Mouse (Mus musculus) CD4-positive, CD25-positive, alpha-beta regulatory T cell, adult 2 months (primary cell): Measurements from ENCODE around the gene L2hgdh.

Experiments
- DNase-seq: peaks from one replicate; pipeline ENCODE4 v3.0.0-alpha.2; 2012; ENCODE audit warnings: low read depth, low spot score

L2hgdh gene

DNA sequence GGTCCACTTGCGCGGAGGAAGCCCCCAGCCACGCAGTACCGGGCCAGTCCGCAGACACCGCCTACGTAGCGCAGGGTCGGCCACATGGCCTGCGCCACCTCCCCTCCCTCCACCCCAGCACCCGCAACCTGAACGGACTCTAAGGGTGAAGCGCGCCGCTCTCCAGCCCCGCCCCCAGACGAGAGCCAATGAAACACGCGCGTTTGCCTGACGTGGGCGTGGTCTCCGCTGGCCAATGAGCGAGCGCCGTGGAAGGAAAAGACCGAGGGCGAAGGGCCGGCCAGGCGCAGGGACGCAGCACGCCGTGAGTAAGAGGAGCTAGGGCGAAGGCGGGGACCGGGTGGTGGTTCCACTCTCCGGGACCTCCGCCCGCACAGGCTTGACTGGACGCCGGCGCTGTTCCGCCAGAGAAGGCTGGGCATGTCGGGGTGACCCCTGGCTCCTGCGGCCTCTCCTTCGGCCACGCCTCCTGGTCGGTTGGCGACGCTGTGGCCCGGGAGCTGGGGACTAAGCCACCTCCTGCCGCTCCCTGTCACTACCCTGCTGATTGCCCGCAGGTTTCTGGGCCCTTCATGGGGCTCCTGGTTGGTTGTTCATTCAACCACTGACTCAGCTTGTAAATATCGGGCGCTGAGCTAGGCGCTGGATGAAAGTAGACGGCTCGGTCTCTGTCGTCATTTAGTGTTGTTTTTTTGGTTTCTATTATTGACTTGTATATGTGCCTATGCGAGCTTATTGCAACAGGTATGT lies at the start of gene L2hgdh, which contains the start of gene Atp5s:
L2hgdh (minus strand) TSS at position 163 of the 750 bp plus-strand sequence.
Atp5s (plus strand) TSS at position 240 of the 750 bp plus-strand sequence.
- DNase-seq: peak; percentile 96

DNA sequence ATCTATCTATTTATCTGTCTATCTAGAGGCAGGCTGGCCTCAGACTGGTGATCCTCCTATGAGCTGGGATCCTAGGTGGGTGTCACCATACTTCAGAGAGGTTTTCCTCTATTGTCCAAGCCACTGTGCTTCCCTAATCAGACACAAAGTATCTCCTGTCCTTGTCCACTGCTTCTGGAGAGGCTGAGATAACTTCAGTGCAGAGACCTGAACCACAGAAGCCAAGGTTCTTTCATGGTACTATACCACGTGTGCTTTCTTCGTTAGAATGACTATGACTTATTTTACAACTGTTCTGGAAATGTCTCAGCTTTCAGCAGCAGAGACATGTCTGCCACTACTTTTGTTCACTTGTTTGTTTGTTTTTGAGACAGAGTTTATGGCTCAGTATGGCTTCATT lies 44.2 kb upstream of the L2hgdh start:
- no peak for DNase-seq

DNA sequence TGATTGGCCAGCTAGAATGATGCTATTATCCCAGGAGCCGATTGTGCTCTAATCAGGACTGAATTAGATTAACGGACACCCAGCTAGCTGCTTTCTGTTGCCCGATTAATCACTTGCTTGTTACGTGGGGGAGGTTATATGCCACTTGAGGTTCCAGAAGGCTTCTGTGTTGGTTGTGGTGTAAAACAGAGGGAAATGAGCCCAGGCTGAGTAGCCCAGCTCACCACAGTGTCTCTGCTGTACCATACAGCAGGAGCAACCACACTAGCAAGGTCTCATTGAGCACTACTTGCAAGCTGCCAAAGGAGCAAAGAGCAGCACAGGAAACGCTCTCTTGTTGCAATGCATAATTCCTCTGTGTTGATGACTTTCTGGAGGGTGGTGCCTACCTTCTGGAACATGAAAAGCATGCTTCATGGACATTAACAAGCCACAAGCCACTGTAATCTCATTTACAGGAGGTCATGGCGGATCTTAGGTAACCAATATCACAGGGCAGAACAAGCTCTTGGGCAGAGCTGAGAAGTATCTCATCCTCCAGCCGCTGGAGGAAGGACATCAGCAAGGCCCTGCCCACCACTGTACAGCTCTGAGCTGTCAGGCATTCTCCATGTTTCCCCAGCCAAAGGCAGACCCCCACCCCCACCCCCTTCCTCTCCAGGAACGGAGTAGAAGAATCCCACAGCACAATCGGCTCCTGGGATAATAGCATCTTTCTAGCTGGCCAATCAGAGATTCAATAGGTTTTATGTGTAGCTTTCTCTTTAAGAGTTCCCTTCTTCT lies 43.0 kb upstream of the L2hgdh start:
- no peak for DNase-seq

DNA sequence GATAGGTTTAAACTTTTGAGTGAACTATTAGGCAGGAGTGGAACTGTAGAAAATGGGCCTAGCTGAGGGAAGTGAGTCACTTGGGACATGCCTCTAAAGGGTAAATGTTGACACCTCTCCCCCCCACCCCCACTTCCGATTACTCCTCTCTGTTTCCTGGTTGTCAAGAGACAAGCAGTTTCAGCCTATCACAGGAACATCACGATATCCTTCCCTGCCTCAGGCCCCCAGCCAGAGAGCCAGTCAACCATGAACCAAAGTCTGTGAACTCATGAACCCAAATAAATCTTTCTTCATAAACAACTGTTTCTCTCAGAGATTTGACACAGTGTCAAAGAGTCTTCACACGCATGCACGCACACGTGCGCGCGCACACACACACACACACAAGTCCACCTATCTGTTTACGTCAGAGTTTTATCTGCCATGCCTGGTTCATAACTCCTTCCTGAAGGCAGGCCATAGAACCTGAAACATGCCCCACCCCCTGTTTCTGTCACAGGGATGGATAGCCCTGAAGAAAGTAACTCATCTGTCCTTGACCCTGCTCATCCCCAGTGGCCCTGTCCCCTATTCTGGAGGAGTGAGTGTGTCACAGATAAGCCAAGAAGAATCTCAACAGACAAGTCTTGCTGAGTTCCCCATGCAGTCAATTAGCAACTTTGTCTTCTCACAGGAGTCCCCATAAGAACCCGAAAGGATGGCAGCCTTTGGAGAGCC lies 41.7 kb upstream of the L2hgdh start:
- DNase-seq: no peak

DNA sequence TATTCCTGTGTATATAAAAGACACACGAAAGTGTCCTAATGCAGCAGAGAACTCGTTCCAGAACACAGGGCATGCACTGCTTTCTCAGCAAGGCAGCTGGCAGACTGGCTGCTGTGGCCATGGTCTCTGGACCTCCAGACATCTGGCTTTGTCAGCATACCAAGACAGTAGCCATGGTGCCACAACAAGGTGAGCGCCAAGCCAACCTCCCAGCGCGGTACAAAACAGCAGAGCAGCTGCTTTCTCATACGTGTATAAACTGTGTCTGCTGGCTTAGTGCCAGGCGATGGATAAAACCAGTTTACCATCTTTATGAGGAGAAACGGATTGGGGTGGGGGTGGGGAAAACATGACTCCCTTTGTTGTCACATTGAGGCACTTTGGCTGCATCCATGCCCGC lies 40.9 kb upstream of the L2hgdh start:
- DNase-seq: no peak

DNA sequence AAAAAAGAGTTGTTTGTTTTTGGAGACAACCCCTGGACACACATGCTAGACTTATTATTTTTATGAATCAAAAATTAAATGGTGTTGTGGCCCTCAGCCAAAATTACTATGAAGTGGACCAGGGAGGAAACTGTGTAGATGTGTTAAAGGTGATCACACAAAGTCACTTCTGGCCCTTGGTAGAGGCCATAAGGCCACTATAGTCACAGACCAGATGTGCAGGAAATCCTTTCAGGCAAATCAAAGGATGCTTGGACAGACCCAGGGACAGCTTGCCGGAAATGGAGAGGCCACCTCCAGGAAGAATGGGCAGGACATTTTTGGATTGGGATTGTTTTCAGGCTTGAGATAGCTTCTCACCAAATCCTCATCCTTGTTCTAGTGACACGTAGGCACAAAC lies 36.9 kb upstream of the L2hgdh start:
- DNase-seq: no peak

DNA sequence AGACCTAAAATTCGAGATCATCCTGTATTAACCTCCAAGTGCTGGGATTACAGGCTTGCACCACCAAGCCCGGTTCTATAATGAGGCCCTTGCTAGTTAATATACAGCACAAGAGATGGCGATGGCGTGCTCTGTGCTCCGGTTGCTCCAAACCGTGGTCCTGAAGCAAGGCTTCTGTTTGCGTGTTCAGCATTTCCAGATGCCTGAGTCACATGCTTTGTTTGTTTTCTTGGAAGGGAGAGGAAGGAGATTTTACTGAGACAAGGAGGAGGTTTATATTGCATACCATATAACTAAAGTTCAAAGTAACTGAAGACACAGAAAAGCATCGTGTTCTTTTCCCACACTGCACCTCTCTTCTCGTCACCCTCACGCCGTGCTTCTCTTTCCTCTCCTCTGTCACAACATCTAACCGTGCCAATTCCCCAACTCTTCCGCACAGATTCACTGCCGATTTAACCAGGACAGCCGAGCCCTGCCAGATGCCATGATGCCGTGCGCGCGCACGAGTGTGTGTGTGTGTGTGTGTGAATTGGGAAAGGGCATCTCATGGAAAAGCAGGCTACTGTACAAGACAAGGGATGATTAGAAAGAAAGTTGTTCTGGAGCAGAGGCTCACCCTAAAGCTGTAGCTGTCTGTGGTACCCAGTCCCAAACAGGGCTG lies 36.2 kb upstream of the L2hgdh start:
- no peak for DNase-seq

DNA sequence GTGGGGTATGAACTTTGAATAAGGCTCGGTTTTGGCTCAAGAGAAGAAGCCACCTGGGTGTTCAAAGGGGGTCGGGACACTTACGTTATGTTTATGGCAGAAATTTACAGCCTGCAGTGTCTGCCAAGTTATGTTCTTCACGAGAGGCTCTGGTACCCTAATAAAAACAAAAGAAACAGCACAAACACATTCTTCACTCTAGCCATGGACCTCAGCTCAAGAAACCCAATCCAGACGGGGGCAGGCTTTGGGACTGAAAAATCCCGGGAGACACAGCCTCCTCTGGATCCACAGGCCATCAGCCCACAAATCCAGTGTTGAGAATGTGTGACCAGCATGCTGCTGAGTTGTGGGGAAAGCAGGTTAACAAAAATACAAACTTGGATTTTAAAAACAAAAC lies 35.3 kb upstream of the L2hgdh start:
- no peak for DNase-seq

DNA sequence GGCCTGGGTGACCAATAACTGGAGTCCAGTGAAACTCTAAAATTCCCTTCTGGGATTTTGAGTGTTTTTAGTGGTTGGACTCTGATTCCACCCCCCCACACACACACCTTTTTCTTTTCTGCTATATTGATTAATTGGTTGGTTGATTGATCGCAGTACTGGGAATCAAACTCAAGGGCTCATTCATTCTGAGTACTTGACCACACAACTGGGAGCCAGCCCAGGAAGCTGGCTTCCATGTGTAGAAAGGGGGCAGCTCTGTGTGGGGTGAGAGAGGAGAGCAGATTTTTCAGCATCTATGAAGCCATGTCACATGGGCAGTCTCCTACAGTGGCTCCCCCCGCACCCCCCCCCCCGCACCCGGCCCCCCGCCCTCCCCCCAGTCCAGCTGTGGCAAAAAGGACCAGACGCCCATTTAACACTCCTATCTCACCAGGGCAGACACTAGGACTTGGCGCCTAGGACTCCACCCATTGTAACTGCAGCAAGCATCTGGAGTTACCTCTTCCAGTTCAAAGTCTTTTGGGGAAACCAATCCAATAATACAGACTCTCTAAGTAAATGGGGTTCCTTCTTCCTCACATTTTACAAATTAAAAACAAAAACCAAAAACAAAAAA lies 34.7 kb upstream of the L2hgdh start:
- DNase-seq: no peak

DNA sequence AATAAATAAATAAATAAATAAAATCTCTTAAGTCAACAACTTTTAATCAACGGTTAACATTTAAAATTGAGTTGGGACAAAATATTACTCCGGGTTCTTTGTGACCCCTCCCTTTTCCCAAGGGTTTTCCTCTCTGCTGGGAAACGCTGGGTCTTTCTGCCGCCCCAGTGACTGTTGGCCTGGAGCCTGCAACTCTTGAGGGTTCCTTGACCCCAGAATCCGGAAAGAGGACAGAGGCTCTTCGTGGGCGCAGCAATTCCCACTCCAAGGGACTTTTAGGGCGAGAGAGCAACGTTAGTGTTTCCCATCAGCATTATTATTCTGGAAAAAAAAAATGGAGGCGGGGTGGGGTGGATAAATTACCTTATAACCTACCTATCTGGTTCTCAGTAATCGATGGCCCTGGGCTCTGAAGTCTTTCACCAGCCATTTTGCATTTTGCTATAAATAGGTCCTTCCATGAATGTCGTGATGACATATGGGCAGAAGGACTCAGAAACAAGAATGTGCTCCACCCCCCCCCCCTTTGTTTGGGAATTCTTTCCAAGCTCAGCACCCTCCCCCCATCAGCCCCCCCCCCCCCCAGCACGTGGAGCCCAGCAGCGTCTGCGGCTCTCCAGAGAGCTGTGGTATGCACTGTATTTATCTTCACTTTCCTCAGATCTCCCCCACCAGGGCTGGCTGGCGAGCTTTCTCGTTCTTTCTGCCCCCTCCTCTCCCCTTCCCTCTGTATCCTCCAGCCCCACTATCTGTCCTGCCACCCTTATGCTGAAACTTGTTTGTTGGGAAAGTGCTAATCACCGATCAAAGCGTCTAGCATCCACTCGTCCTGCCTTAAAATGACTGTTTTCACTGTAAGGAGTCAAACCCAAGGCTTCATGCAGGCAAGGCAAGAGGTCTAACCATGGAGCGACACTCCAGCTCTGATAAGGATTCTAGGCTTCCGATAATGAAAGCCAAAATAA lies 33.8 kb upstream of the L2hgdh start:
- no peak for DNase-seq

DNA sequence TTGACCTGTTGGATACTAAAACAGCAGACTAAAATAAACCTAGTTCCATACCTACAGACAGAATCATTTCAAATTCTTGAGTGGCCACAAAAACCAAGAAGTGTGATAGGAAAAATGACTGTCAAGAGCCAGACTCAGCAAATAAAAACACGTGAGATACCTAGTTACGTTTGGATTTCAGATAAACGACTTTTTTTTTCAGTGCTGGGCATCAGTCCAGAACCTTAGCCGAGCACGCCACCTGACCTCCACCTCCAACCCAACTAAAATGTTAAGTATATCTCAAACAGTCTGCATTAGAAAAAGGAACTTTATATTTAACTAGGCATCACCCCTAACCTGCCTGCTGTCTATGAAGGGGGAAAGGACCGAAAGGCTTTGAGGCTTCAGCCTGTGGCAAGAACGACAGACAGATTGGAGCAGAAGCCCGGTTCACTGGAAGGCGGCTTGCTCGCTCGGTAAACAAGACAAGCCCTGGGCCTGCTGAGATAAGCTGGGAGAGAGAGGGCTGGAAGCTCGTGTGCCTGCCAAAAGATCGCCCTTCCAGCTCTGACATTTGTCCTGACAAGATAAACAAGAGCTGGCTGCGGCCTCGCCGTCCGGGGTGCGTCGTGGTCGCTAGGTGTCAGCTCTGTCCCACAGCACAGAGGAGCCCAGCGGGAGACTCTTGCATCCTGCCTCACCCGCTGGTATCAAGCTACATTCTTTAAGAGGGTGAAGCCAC lies 32.9 kb upstream of the L2hgdh start:
- DNase-seq: peak; percentile 80

DNA sequence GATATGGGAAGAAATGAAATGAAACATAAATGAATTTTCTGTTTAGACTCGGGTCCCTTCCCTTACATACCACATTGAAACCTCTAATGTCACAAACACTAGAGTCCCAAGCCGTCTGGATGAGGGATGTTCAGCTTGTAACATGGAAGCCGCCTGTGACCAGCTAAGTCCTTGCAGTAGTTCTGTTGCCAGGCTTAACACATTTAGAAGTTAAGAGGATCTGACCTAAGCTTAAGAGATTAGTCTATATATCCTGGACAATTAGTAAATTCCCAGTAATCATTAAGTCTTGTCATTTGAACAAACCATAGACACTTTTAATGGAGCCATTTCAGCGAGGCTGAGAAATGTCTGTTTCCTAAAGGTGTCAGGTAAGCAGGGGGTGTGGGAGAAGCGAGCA lies 31.3 kb upstream of the L2hgdh start:
- no peak for DNase-seq

DNA sequence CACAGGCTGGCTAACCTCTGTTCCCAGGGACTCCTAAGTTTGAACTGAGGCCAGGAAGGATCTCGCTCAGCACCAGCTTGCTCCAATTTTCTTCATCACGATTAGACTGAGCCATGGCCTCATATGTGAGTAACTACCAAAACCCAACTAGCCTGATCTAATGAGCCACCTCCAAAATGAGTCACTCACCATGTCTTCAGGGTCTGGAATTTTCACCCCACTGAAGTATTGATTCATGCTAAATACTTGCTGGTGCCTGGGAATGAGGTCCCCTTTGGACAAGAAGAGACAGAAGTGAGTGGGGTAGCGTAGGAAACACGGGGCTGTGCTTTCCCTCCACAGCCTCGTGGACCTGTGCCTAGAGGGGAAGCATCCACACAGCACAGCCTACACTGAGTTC lies 29.3 kb upstream of the L2hgdh start:
- no peak for DNase-seq

DNA sequence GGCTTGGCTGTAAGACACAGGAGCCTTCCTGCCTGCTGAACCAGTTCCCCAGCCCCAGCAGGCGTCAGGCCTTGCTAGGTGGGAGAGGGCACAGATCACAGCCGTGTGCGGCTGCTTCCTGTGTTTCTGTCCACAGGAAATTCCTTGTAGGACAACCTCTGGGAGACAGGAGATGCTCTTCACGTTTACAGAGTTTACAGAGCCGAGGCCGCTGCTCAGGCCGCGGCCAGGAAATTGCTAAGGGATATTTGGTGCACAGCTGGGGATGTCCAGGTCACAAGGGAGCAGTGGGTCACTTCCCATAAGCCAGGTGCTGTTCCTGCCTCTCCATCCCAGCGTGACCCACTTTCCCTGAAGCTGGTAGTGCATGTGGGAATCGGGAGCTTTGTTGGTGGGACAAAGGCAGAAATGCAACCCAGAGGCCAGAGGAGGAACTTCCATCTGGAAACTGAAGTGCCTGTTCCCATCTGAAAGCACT lies 27.2 kb upstream of the L2hgdh start:
- no peak for DNase-seq

DNA sequence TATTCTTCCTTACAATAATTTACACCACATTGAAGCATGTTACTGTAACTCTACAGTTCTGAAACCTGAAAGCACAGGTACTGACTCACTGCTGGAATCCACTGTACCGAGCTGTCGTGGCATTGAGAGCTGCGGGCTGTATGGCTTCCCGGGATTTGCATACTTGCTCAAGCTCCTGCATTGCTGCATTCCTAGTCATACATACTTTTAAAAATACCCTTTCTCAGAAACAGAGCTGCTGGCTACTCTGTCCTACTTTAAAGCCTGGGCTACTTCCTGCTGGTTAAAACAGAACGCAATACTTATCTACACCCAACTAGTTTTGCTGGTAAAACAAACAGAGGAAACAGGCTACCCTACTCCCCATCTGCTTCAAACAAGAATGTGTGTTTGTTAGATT lies 19.5 kb upstream of the L2hgdh start:
- DNase-seq: no peak

DNA sequence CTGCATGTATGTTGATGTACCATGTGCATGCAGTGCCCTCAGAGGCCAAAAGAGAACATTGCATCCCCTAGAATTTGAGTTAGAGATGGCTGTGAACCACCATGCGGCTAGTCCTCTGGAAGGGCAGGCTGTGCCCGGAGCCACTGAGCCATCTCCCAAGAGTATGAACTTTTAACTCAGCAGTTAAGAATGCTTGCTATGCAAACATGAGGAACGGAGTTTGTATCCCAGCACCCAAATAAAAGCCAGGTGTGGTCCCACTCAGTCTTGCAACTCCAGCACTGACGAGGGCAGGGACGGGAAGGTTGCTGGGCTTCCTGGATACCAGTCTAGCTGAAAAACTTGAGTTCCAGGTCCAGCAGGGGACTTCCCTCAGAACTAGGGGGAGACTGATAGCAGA lies 17.3 kb upstream of the L2hgdh start:
- no peak for DNase-seq

DNA sequence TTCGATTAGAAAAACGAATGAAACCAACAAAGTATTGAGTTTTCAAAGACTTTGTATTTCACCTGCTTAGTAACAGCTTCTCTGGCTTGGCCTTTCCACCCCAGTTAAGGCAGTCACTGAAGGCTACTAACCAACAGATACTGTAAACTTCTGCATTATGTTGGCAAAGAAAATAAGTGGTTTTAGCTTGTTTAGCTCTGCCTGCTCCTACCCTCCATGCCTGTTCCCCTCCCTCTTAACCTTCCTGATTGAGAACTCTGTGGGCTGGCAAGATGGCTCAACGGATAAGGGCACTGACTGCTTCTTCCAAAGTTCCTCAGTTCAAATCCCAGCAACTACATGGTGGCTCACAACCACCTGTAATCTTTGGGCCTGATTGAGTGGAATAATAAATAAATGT lies 9.2 kb upstream of the L2hgdh start:
- no peak for DNase-seq

DNA sequence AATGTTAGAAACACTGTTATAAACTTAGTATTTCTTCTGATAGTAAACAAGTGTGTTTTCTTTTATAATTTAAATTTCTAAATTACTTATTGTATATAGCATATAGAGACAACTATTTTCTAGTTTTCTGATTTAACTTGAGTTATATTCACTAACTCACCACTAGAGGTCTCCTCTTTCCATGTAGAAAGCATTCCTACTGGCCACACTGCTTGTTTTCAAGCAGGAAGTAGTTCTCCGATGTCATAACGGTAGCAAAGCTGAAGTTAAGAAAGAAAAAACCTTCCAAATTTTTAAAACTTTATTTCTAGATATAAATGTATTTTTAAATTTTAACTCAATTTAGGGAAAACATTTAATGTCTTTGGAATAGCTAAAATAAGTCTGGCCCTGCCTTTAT lies 8.8 kb upstream of the L2hgdh start:
- DNase-seq: peak; percentile 70

DNA sequence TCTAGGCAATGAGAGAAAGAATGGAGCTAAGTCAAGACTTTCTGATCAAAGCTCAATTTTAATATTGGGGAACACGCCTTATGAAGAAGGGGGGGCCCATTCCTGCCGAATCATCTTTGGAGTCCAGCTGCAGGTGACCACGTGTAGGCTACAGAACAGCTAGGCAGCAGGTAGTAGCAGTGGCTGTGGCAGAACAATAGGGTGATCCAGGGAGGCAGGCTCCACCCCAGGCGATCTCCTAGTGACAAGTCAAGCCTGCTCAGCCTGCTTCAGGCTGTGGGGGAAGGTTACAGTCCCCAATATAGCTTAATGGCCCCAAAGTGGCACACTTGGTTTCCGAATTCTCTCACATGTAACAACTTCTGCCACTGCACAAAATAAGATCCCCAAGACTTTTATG lies 7.5 kb upstream of the L2hgdh start:
- no peak for DNase-seq
